Mouse (Mus musculus): ENCODE results near the gene Mfap2.

Mfap2 gene

GRCm38 (mm10) chr4:140987476-140987875 is 22.7 kb upstream of the Mfap2 start:
- DNase-seq (ENCODE audit: low spot score in 2 of 2) = no peak

- no peak for DNase-seq (ENCODE audit: low spot score in 2 of 2)
Measured at GRCm38 (mm10) chr4:140988706-140989290, 21.4 kb upstream of the Mfap2 start.

- no peak for DNase-seq (ENCODE audit: low spot score in 2 of 2)
Measured at GRCm38 (mm10) chr4:140989447-140989846, 20.8 kb upstream of the Mfap2 start.

GRCm38 (mm10) chr4:140992215-140992614 is 18.0 kb upstream of the Mfap2 start:
- DNase-seq (ENCODE audit: low spot score in 2 of 2) = no peak

- no peak for DNase-seq (ENCODE audit: low spot score in 2 of 2)
Measured at GRCm38 (mm10) chr4:140993846-140994245, 16.4 kb upstream of the Mfap2 start.

GRCm38 (mm10) chr4:140995811-140996210 is 14.4 kb upstream of the Mfap2 start:
- DNase-seq (ENCODE audit: low spot score in 2 of 2) = no peak

GRCm38 (mm10) chr4:140996812-140997211 is 13.4 kb upstream of the Mfap2 start:
- no peak for DNase-seq (ENCODE audit: low spot score in 2 of 2)

- DNase-seq (ENCODE audit: low spot score in 2 of 2) = no peak
Measured at GRCm38 (mm10) chr4:141005983-141006382, 4.2 kb upstream of the Mfap2 start.

GRCm38 (mm10) chr4:141008028-141008427 is 2.2 kb upstream of the Mfap2 start:
- DNase-seq (ENCODE audit: low spot score in 2 of 2) = no peak

GRCm38 (mm10) chr4:141010526-141010925 is 308 bp downstream of the Mfap2 start:
- DNase-seq (ENCODE audit: low spot score in 2 of 2) = peak in 1 of 2 experiments; percentile 22

GRCm38 (mm10) chr4:141010941-141011429 is 767 bp downstream of the Mfap2 start:
- no peak for DNase-seq (ENCODE audit: low spot score in 2 of 2)

- no peak for DNase-seq (ENCODE audit: low spot score in 2 of 2)
Measured at GRCm38 (mm10) chr4:141011556-141012328, 1.5 kb downstream of the Mfap2 start.

- no peak for DNase-seq (ENCODE audit: low spot score in 2 of 2)
Measured at GRCm38 (mm10) chr4:141012558-141012957, 2.3 kb downstream of the Mfap2 start.

- DNase-seq (ENCODE audit: low spot score in 2 of 2) = no peak
Measured at GRCm38 (mm10) chr4:141014114-141014513, 3.9 kb downstream of the Mfap2 start.

- no peak for DNase-seq (ENCODE audit: low spot score in 2 of 2)
Measured at GRCm38 (mm10) chr4:141014856-141015255, 4.6 kb downstream of the Mfap2 start.

GRCm38 (mm10) chr4:141015356-141015755 is 5.1 kb downstream of the Mfap2 start:
- DNase-seq (ENCODE audit: low spot score in 2 of 2) = no peak

- no peak for DNase-seq (ENCODE audit: low spot score in 2 of 2)
Measured at GRCm38 (mm10) chr4:141016311-141016710, 6.1 kb downstream of the Mfap2 start.

- DNase-seq (ENCODE audit: low spot score in 2 of 2) = no peak
Measured at GRCm38 (mm10) chr4:141017657-141018436, 7.6 kb downstream of the Mfap2 start.

GRCm38 (mm10) chr4:141020220-141020619 is 10.0 kb downstream of the Mfap2 start:
- no peak for DNase-seq (ENCODE audit: low spot score in 2 of 2)

- DNase-seq (ENCODE audit: low spot score in 2 of 2) = no peak
Measured at GRCm38 (mm10) chr4:141020811-141021613, 10.8 kb downstream of the Mfap2 start.

- no peak for DNase-seq (ENCODE audit: low spot score in 2 of 2)
Measured at GRCm38 (mm10) chr4:141021614-141021929, 11.4 kb downstream of the Mfap2 start.

- no peak for DNase-seq (ENCODE audit: low spot score in 2 of 2)
Measured at GRCm38 (mm10) chr4:141024052-141024451, 13.8 kb downstream of the Mfap2 start.

Data from thymus, postnatal 10 days (tissue).